Mouse (Mus musculus) lung, postnatal 0 days (tissue): ENCODE measurements at regions not wholly inside any gene's neighbourhood (a gene's known extent, or its start where the extent isn't known, plus 50 kb on each side); places are given as distances from the start of the nearest gene placed in this dataset.

Experiments
- ATAC-seq: fragments of 200-750 bp; cut with Nextera tagmentation; 2 replicates; pipeline ENCODE4 v1.8.0; 2017; ENCODE audit warnings: moderate library complexity
- DNase-seq: peaks from one replicate; pipeline ENCODE4 v3.0.0-alpha.2; 2016; ENCODE audit warnings: low spot score
- H3K27ac ChIP-seq: fragments of 300-500 bp; sonication (generic); 2 replicates; pipeline ENCODE4 v1.5.1; 2014; ENCODE audit warnings: antibody characterized with exemption, mild to moderate bottlenecking, low read length, mixed read lengths
- H3K27me3 ChIP-seq: fragments of 300-500 bp; sonication (generic); replicated peaks from 2 replicates; pipeline ENCODE4 v1.6.1; 2014; ENCODE audit warnings: low read length, mixed read lengths; ENCODE audit not compliant: insufficient read depth
- H3K36me3 ChIP-seq: fragments of 300-500 bp; sonication (generic); 2 replicates; pipeline ENCODE4 v1.6.1; 2014; ENCODE audit warnings: low read length, mixed read lengths; ENCODE audit not compliant: insufficient read depth
- H3K4me1 ChIP-seq: fragments of 300-500 bp; sonication (generic); 2 replicates; pipeline ENCODE4 v1.6.1; 2014; ENCODE audit warnings: antibody characterized with exemption, low read depth, low read length, mixed read lengths; ENCODE audit not compliant: insufficient read depth
- H3K4me2 ChIP-seq: fragments of 300-500 bp; sonication (generic); replicated peaks from 2 replicates; pipeline ENCODE4 v1.6.1; 2014; ENCODE audit warnings: low read depth, mild to moderate bottlenecking, low read length, moderate library complexity, mixed read lengths
- H3K4me3 ChIP-seq: fragments of 300-500 bp; sonication (generic); 2 replicates; pipeline ENCODE4 v1.5.1; 2014; ENCODE audit warnings: low read depth, low read length
- H3K9ac ChIP-seq: fragments of 300-500 bp; sonication (generic); replicated peaks from 2 replicates; pipeline ENCODE4 v1.6.1; 2014; ENCODE audit warnings: low read depth, mild to moderate bottlenecking
- H3K9me3 ChIP-seq: fragments of 300-500 bp; sonication (generic); 2 replicates; pipeline ENCODE4 v1.6.1; 2016; ENCODE audit warnings: low read length, mixed read lengths
- CTCF ChIP-seq: IDR thresholded peaks from 2 replicates; pipeline ENCODE4 v1.5.1; 2016; ENCODE audit warnings: antibody characterized with exemption, mild to moderate bottlenecking
- EP300 ChIP-seq: IDR thresholded peaks from 2 replicates; pipeline ENCODE4 v1.6.1; 2016; ENCODE audit warnings: antibody characterized with exemption, mild to moderate bottlenecking, control low read depth
- WGBS: fragments of 180-500 bp; shearing (Covaris S2); extraction: QIAGEN DNeasy Blood & Tissue Kit; methylation state at CpG from one replicate; pipeline ENCODE4 v1.1.7; 2014; 5-methylcytosine and 5-hydroxymethylcytosine counted together

- DNase-seq, result no peak
- H3K9me3 ChIP-seq, result no peaks in the 10 kb centered on the region
- no peaks in the 10 kb centered on the region for H3K4me1 ChIP-seq
- H3K27ac ChIP-seq, result no peak overlapping the region
- 60% methylated on average over 2 of the region's 2 CpGs for WGBS
- ATAC-seq, result no peak
- H3K36me3 ChIP-seq, result no peaks in the 10 kb centered on the region
- no peak overlapping the region for H3K4me2 ChIP-seq
- no peak overlapping the region for H3K9ac ChIP-seq
- no peaks in the 10 kb centered on the region for H3K27me3 ChIP-seq
- no peak overlapping the region for H3K4me3 ChIP-seq
- TF ChIP-seq CTCF, result no peak
- no peak for TF ChIP-seq EP300
Measured at GRCm38 (mm10) chr3:48075306-48075705, 1627.3 kb upstream of the Pabpc4l start.

- Histone ChIP-seq H3K4me2 (no peak overlapping the region), H3K9me3 (no peaks in the 10 kb centered on the region), H3K4me3 (no peak overlapping the region), H3K36me3 (no peaks in the 10 kb centered on the region), H3K27me3 (no peaks in the 10 kb centered on the region), H3K4me1 (no peaks in the 10 kb centered on the region), H3K27ac (no peak overlapping the region), H3K9ac (no peak overlapping the region)
- ATAC-seq (no peak), DNase-seq (no peak)
- no peak for TF ChIP-seq CTCF
- TF ChIP-seq EP300, result no peak
- 61% methylated on average over 1 of the region's 1 CpGs for WGBS
Measured at GRCm38 (mm10) chr3:48068628-48069027, 1620.6 kb upstream of the Pabpc4l start.
